Mouse (Mus musculus): Measurements from ENCODE around the gene Emc7.
A peak's percentile ranks its signal among the peaks of the same experiment; 100 is the strongest.

Gene Emc7

GRCm38 (mm10) chr2:112476554-112476953, 21.8 kb downstream of the Emc7 start:
- DNase-seq (ENCODE audit: low spot score) = no peak

- DNase-seq (ENCODE audit: low spot score) = no peak
These were observed 25.9 kb downstream of the Emc7 start, which contains the start of gene Chrm5 for GRCm38 (mm10) chr2:112480669-112481068. Chrm5 (minus strand) TSS chr2:112480769.

- DNase-seq (ENCODE audit: low spot score) = peak; percentile 80
These were observed 26.8 kb downstream of the Emc7 start for GRCm38 (mm10) chr2:112481564-112481963.

GRCm38 (mm10) chr2:112482533-112483333, 27.9 kb downstream of the Emc7 start:
- no peak for DNase-seq (ENCODE audit: low spot score)

- DNase-seq (ENCODE audit: low spot score) = no peak
These were observed 28.5 kb downstream of the Emc7 start for GRCm38 (mm10) chr2:112483334-112483651.

GRCm38 (mm10) chr2:112484886-112485285, 30.1 kb downstream of the Emc7 start:
- DNase-seq (ENCODE audit: low spot score) = peak; percentile 37

GRCm38 (mm10) chr2:112490483-112491196, 35.8 kb downstream of the Emc7 start:
- DNase-seq (ENCODE audit: low spot score) = no peak

- DNase-seq (ENCODE audit: low spot score) = no peak
These were observed 36.8 kb downstream of the Emc7 start for GRCm38 (mm10) chr2:112491629-112492028.

- peak; percentile 64 for DNase-seq (ENCODE audit: low spot score)
These were observed 37.6 kb downstream of the Emc7 start for GRCm38 (mm10) chr2:112492431-112492855.

- peak; percentile 82 for DNase-seq (ENCODE audit: low spot score)
These were observed 38.2 kb downstream of the Emc7 start, which contains the start of gene Aven for GRCm38 (mm10) chr2:112492856-112493538. Aven (plus strand) TSS chr2:112492964.

GRCm38 (mm10) chr2:112493539-112494260, 38.9 kb downstream of the Emc7 start:
- DNase-seq (ENCODE audit: low spot score) = no peak

- DNase-seq (ENCODE audit: low spot score) = no peak
These were observed 43.1 kb downstream of the Emc7 start for GRCm38 (mm10) chr2:112497851-112498250.

GRCm38 (mm10) chr2:112501209-112501608, 46.4 kb downstream of the Emc7 start:
- DNase-seq (ENCODE audit: low spot score) = peak; percentile 81

GRCm38 (mm10) chr2:112503978-112504377, 49.2 kb downstream of the Emc7 start:
- no peak for DNase-seq (ENCODE audit: low spot score)

- no peak for DNase-seq (ENCODE audit: low spot score)
These were observed 52.1 kb downstream of the Emc7 start for GRCm38 (mm10) chr2:112506841-112507435.

GRCm38 (mm10) chr2:112507444-112507843, 52.6 kb downstream of the Emc7 start:
- DNase-seq (ENCODE audit: low spot score) = no peak

GRCm38 (mm10) chr2:112510140-112510539, 55.3 kb downstream of the Emc7 start:
- DNase-seq (ENCODE audit: low spot score) = no peak

- DNase-seq (ENCODE audit: low spot score) = no peak
These were observed 58.2 kb downstream of the Emc7 start for GRCm38 (mm10) chr2:112513036-112513435.

- DNase-seq (ENCODE audit: low spot score) = no peak
These were observed 61.9 kb downstream of the Emc7 start for GRCm38 (mm10) chr2:112516728-112517127.

GRCm38 (mm10) chr2:112517218-112517617, 62.4 kb downstream of the Emc7 start:
- no peak for DNase-seq (ENCODE audit: low spot score)

- no peak for DNase-seq (ENCODE audit: low spot score)
These were observed 63.7 kb downstream of the Emc7 start for GRCm38 (mm10) chr2:112518541-112518940.

Measured in adipocyte (in vitro differentiated cells).